Mouse (Mus musculus) lung, postnatal 0 days (tissue): Measurements from ENCODE around the gene Olfr372. TPM values are rescaled to one million over a fixed set of nuclear protein-coding genes. Genes with fewer than 3 reads are reported as not detected.
"Not testable (repeated sequence)": the region's sequence is repeated elsewhere in the genome, so short reads cannot be mapped to it uniquely, and the experiment has no call there.

Experiments used
- ATAC-seq: fragments of 200-750 bp; cut with Nextera tagmentation; 2 replicates; pipeline ENCODE4 v1.8.0; 2017; ENCODE audit warnings: moderate library complexity
- DNase-seq: peaks from one replicate; pipeline ENCODE4 v3.0.0-alpha.2; 2016; ENCODE audit warnings: low spot score
- H3K27ac ChIP-seq: fragments of 300-500 bp; sonication (generic); 2 replicates; pipeline ENCODE4 v1.5.1; 2014; ENCODE audit warnings: antibody characterized with exemption, mild to moderate bottlenecking, low read length, mixed read lengths
- H3K27me3 ChIP-seq: fragments of 300-500 bp; sonication (generic); replicated peaks from 2 replicates; pipeline ENCODE4 v1.6.1; 2014; ENCODE audit warnings: low read length, mixed read lengths; ENCODE audit not compliant: insufficient read depth
- H3K36me3 ChIP-seq: fragments of 300-500 bp; sonication (generic); 2 replicates; pipeline ENCODE4 v1.6.1; 2014; ENCODE audit warnings: low read length, mixed read lengths; ENCODE audit not compliant: insufficient read depth
- H3K4me1 ChIP-seq: fragments of 300-500 bp; sonication (generic); 2 replicates; pipeline ENCODE4 v1.6.1; 2014; ENCODE audit warnings: antibody characterized with exemption, low read depth, low read length, mixed read lengths; ENCODE audit not compliant: insufficient read depth
- H3K4me2 ChIP-seq: fragments of 300-500 bp; sonication (generic); replicated peaks from 2 replicates; pipeline ENCODE4 v1.6.1; 2014; ENCODE audit warnings: low read depth, mild to moderate bottlenecking, low read length, moderate library complexity, mixed read lengths
- H3K4me3 ChIP-seq: fragments of 300-500 bp; sonication (generic); 2 replicates; pipeline ENCODE4 v1.5.1; 2014; ENCODE audit warnings: low read depth, low read length
- H3K9ac ChIP-seq: fragments of 300-500 bp; sonication (generic); replicated peaks from 2 replicates; pipeline ENCODE4 v1.6.1; 2014; ENCODE audit warnings: low read depth, mild to moderate bottlenecking
- H3K9me3 ChIP-seq: fragments of 300-500 bp; sonication (generic); 2 replicates; pipeline ENCODE4 v1.6.1; 2016; ENCODE audit warnings: low read length, mixed read lengths
- CTCF ChIP-seq: IDR thresholded peaks from 2 replicates; pipeline ENCODE4 v1.5.1; 2016; ENCODE audit warnings: antibody characterized with exemption, mild to moderate bottlenecking
- EP300 ChIP-seq: IDR thresholded peaks from 2 replicates; pipeline ENCODE4 v1.6.1; 2016; ENCODE audit warnings: antibody characterized with exemption, mild to moderate bottlenecking, control low read depth
- WGBS: fragments of 180-500 bp; shearing (Covaris S2); extraction: QIAGEN DNeasy Blood & Tissue Kit; methylation state at CpG from one replicate; pipeline ENCODE4 v1.1.7; 2014; 5-methylcytosine and 5-hydroxymethylcytosine counted together
- polyA plus RNA-seq: library from polyadenylated mRNA; unstranded; fragments of >200 nt; fragmentation: Nextera tagmentation; extraction: Ambion mirVana; gene quantifications from 2 replicates; pipeline ENCODE4 v1.2.1, GENCODE M21; 2015

Gene Olfr372
- polyA plus RNA-seq, 1 experiment from 2014 or later, result not detected

DNA sequence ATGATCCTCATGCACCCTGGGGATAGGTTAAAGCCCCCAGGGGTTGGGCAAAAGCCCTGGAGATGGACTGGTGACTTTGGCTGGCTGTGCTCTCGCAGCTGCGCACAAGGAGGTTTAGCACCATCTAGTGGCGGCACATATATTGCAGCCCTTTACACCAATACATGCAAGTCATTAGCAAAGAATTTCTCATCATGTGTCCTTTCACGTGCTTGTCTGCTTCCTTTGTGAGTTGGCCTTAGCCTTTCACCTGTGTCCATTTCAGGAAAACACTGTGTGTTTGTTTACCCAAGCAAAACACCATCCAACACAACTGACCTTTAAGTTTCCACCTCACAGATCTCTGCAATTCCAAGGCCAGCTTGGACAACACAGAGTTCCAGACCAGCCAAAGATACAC lies 8.1 kb upstream of the Olfr372 start:
- ATAC-seq, H3K4me1 ChIP-seq, H3K27me3 ChIP-seq, H3K36me3 ChIP-seq, H3K9ac ChIP-seq, H3K4me2 ChIP-seq, H3K4me3 ChIP-seq, H3K9me3 ChIP-seq, H3K27ac ChIP-seq: not testable (repeated sequence)
- WGBS, result 21% methylated on average over 4 of the region's 4 CpGs
- peak; percentile 21 for DNase-seq
- peak; percentile 46 for TF ChIP-seq CTCF

DNA sequence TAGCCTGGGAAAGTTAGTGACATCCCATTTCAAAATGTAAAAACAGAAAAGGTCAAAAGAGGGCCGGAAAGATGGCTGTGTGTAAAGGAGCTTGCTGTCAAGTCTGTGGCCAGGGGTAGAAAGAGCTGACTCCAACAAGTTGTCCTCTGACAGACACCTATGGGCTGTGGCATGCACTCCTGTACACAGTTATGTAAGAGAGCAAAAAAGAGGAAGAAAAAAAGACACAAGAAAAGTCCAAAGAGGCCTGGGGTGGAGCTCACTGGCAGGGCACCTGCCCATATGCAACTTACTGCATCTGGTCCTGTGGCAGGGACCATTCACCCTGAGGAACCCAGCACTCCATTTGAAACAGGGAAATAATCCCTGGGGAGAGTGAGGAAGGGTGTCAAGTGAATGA lies 1.5 kb downstream of the Olfr372 start:
- Histone ChIP-seq H3K9ac (no peak overlapping the region), H3K27me3 (no peaks in the 10 kb centered on the region), H3K9me3 (no peaks in the 10 kb centered on the region), H3K4me2 (no peak overlapping the region), H3K36me3 (no peaks in the 10 kb centered on the region), H3K4me1 (no peaks in the 10 kb centered on the region), H3K4me3 (no peak overlapping the region), H3K27ac (no peak overlapping the region)
- WGBS, result 74% methylated on average over 1 of the region's 1 CpGs
- ATAC-seq (no peak), DNase-seq (no peak)
- TF ChIP-seq CTCF (no peak), EP300 (no peak)

- H3K4me2 ChIP-seq, H3K4me3 ChIP-seq, H3K27me3 ChIP-seq, H3K9me3 ChIP-seq, H3K36me3 ChIP-seq, ATAC-seq, H3K27ac ChIP-seq, DNase-seq, H3K4me1 ChIP-seq, H3K9ac ChIP-seq: not testable (repeated sequence)
Measured at GRCm38 (mm10) chr8:72054633-72055032, 13.6 kb downstream of the Olfr372 start.

GRCm38 (mm10) chr8:72057643-72058042 lies 16.6 kb downstream of the Olfr372 start:
- not testable (repeated sequence) for H3K27me3 ChIP-seq, DNase-seq, H3K4me2 ChIP-seq, H3K4me1 ChIP-seq, H3K9ac ChIP-seq, H3K9me3 ChIP-seq, ATAC-seq, H3K36me3 ChIP-seq, H3K27ac ChIP-seq, H3K4me3 ChIP-seq
- 77% methylated on average over 3 of the region's 4 CpGs for WGBS

GRCm38 (mm10) chr8:72066819-72067399 lies 25.9 kb downstream of the Olfr372 start:
- not testable (repeated sequence) for H3K4me3 ChIP-seq

DNA sequence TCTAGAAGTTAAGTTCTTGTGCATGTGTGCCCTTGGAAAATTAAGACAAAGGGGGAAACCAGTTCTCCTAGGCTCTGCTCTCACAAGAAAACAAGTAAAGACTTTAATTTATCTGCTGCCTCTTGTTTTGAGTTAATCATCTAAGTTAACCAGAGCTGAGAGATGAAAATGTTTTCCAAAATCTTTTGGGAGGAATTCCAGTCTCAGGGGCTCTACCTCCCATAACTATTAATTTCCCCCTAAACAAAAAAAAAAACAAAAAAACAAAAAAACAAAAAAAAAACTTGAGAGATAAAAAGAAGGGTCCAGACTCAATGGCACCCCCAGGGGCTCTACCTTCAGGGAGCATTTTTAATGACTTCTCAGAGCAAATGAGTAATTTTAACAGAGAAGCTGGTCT lies 41.9 kb downstream of the Olfr372 start, which contains the start of gene Olfr373:
TSS of gene Olfr373 (plus strand) at position 301 of the 400 bp plus-strand sequence.
- not testable (repeated sequence) for H3K4me2 ChIP-seq, H3K27ac ChIP-seq, H3K36me3 ChIP-seq, H3K27me3 ChIP-seq, ATAC-seq, H3K9me3 ChIP-seq, H3K4me3 ChIP-seq, DNase-seq, H3K9ac ChIP-seq, H3K4me1 ChIP-seq

More at GRCm38 (mm10) chr8:72066819-72067399, 25.9 kb downstream of the Olfr372 start:
- not testable (repeated sequence) for H3K36me3 ChIP-seq, H3K27ac ChIP-seq, H3K4me1 ChIP-seq, H3K4me2 ChIP-seq, ATAC-seq, H3K9me3 ChIP-seq, H3K9ac ChIP-seq, H3K27me3 ChIP-seq, DNase-seq
- WGBS, result 79% methylated on average over 1 of the region's 1 CpGs

DNA sequence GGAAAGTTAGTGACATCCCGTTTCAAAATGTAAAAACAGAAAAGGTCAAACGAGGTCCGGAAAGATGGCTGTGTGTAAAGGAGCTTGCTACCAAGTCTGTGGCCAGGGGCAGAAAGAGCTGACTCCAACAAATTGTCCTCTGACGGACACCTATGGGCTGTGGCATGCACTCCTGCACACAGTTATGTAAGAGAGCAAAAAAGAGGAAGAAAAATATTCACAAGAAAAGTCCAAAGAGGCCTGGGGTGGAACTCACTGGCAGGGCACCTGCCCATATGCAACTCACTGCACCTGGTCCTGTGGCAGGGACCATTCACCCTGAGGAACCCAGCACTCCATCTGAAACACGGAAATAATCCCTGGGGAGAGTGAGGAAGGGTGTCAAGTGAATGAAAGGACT lies 43.7 kb downstream of the Olfr372 start:
- H3K36me3 ChIP-seq, result no peaks in the 10 kb centered on the region
- H3K4me3 ChIP-seq, result no peak overlapping the region
- H3K27me3 ChIP-seq, result no peaks in the 10 kb centered on the region
- H3K4me2 ChIP-seq, result no peak overlapping the region
- ATAC-seq, result no peak
- no peaks in the 10 kb centered on the region for H3K4me1 ChIP-seq
- WGBS, result 57% methylated on average over 5 of the region's 5 CpGs
- DNase-seq, result no peak
- TF ChIP-seq CTCF, result no peak
- no peak for TF ChIP-seq EP300
- no peaks in the 10 kb centered on the region for H3K9me3 ChIP-seq
- H3K27ac ChIP-seq, result no peak overlapping the region
- H3K9ac ChIP-seq, result no peak overlapping the region
